Mouse (Mus musculus): ENCODE results near the gene Tmco5. TPM values are rescaled to one million over a fixed set of nuclear protein-coding genes. Genes with fewer than 3 reads are reported as not detected.

Gene Tmco5
- polyA plus RNA-seq, 1 experiment, result not detected

DNA sequence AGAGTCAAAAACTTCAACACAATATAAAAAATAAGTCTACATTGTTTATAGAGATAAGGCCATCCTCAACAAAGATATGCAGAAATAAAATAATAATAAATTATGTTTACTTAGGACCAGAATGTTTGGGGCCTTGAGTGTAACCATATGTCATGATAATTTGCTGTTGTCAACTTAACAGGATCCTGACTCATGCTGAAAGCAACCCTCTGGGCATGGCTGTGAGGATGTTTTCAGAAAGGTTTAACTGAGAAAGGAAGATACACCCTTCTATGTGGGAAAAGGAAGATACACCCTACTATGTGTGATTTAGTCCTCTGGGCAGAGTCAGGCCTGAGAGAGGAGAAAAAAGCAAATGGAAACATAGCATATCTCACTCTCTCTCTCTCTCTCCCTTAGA lies 56.3 kb downstream of the Tmco5 start:
- H3K4me1 ChIP-seq (replicated peaks; ENCODE audit: control insufficient read depth, insufficient read depth, low read length), result no peaks in the 10 kb centered on the region; the same call in 1 of the 2 replicates
- no peaks in the 10 kb centered on the region for H3K27me3 ChIP-seq (ENCODE audit: control insufficient read depth, insufficient read depth, low read length)
- no peak overlapping the region for H3K4me3 ChIP-seq (ENCODE audit: control insufficient read depth, insufficient read depth, low read length)
- no peaks in the 10 kb centered on the region for H3K36me3 ChIP-seq (ENCODE audit: control insufficient read depth, insufficient read depth, low read length)
- no peak for TF ChIP-seq CTCF (IDR thresholded peaks at IDR 0.05; ENCODE audit: borderline replicate concordance, control insufficient read depth, extremely low read depth, insufficient read depth, low read length, poor library complexity)
- no peak for TF ChIP-seq POLR2A (IDR thresholded peaks at IDR 0.05; ENCODE audit: control insufficient read depth, extremely low read depth, insufficient read depth, low read length, poor library complexity)
- DNase-seq, result no peak
- H3K27ac ChIP-seq (ENCODE audit: control insufficient read depth, insufficient read depth, low read length), result no peak overlapping the region

DNA sequence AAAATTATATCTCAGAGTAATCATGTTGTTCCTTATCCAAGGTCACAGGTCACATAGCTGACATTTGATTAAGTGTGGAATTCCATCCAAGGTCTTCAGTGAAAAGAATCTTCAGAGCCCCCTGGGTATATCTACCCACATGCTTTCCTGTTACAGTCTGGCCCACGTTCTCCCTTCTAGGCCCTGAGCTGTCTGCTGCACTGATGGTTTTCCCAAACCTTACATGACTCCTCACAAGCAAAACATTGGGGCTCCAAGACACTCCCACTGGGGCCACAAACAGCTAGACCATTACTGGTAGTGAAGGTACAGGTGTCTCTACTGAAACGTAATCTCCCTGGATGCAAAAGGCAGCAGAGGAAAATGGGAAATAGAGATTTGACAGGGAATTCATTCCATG lies 57.9 kb downstream of the Tmco5 start:
- Histone ChIP-seq H3K27me3 (ENCODE audit: control insufficient read depth, insufficient read depth, low read length) (no peaks in the 10 kb centered on the region), H3K4me3 (ENCODE audit: control insufficient read depth, insufficient read depth, low read length) (no peak overlapping the region), H3K36me3 (ENCODE audit: control insufficient read depth, insufficient read depth, low read length) (no peaks in the 10 kb centered on the region), H3K27ac (ENCODE audit: control insufficient read depth, insufficient read depth, low read length) (no peak overlapping the region), H3K4me1 (replicated peaks; ENCODE audit: control insufficient read depth, insufficient read depth, low read length) (no peaks in the 10 kb centered on the region; the same call in 1 of the 2 replicates)
- 83% methylated on average over 2 of the region's 2 CpGs for WGBS
- no peak for DNase-seq
- no peak for TF ChIP-seq CTCF (IDR thresholded peaks at IDR 0.05; ENCODE audit: borderline replicate concordance, control insufficient read depth, extremely low read depth, insufficient read depth, low read length, poor library complexity)
- TF ChIP-seq POLR2A (IDR thresholded peaks at IDR 0.05; ENCODE audit: control insufficient read depth, extremely low read depth, insufficient read depth, low read length, poor library complexity), result no peak

DNA sequence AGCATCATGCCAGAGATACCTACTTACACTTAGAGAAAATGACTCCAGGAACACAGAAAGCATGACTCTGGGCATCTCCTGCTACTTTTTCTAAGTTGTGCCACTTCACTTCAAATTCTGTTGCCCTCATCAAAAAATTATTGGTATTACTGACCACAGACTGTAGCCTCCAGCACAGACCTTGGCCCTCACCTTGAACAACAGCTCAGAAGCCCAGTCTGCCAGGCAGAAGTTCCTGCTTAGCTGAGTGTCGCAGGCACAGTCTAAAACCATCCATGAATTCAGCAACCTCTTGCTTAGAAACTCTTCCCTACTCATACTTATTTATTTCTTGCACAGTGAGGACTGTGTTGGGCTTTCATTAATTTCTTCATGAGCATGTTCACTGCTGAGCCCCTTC lies 58.7 kb downstream of the Tmco5 start:
- TF ChIP-seq POLR2A (IDR thresholded peaks at IDR 0.05; ENCODE audit: control insufficient read depth, extremely low read depth, insufficient read depth, low read length, poor library complexity), result no peak
- TF ChIP-seq CTCF (IDR thresholded peaks at IDR 0.05; ENCODE audit: borderline replicate concordance, control insufficient read depth, extremely low read depth, insufficient read depth, low read length, poor library complexity), result no peak
- 80% methylated on average over 1 of the region's 1 CpGs for WGBS
- Histone ChIP-seq H3K36me3 (ENCODE audit: control insufficient read depth, insufficient read depth, low read length) (no peaks in the 10 kb centered on the region), H3K27me3 (ENCODE audit: control insufficient read depth, insufficient read depth, low read length) (no peaks in the 10 kb centered on the region), H3K4me1 (replicated peaks; ENCODE audit: control insufficient read depth, insufficient read depth, low read length) (no peaks in the 10 kb centered on the region; the same call in 1 of the 2 replicates), H3K4me3 (ENCODE audit: control insufficient read depth, insufficient read depth, low read length) (no peak overlapping the region), H3K27ac (ENCODE audit: control insufficient read depth, insufficient read depth, low read length) (no peak overlapping the region)
- DNase-seq, result no peak

DNA sequence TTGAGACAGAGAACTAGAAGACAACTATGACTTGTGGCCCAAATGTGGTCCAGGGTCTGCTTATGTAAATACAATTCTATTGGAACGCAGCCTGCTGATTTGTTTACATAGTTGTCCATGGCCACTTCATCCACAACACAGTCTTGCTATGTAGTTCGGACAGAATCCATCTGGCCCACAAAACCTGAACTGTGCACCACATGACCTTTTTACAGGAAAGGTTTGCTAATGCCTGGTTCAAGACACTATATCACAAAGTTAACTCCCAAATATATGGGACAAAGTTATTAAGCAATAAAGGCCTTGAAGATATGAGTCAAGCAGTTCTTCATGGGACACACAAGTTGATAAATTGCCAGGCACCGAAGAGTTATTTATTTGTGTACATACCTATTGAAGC lies 63.3 kb downstream of the Tmco5 start:
- DNase-seq, result no peak
- no peaks in the 10 kb centered on the region for H3K4me1 ChIP-seq (replicated peaks; ENCODE audit: control insufficient read depth, insufficient read depth, low read length)
- no peak for TF ChIP-seq POLR2A (IDR thresholded peaks at IDR 0.05; ENCODE audit: control insufficient read depth, extremely low read depth, insufficient read depth, low read length, poor library complexity)
- no peak for TF ChIP-seq CTCF (IDR thresholded peaks at IDR 0.05; ENCODE audit: borderline replicate concordance, control insufficient read depth, extremely low read depth, insufficient read depth, low read length, poor library complexity)
- H3K4me3 ChIP-seq (ENCODE audit: control insufficient read depth, insufficient read depth, low read length), result no peak overlapping the region
- 98% methylated on average over 3 of the region's 3 CpGs for WGBS
- H3K27me3 ChIP-seq (ENCODE audit: control insufficient read depth, insufficient read depth, low read length), result no peaks in the 10 kb centered on the region
- H3K36me3 ChIP-seq (ENCODE audit: control insufficient read depth, insufficient read depth, low read length), result no peaks in the 10 kb centered on the region
- no peak overlapping the region for H3K27ac ChIP-seq (ENCODE audit: control insufficient read depth, insufficient read depth, low read length)

Other genes with a start within 250 kb of the Tmco5 start
- gene Spred1, start 242.7 kb downstream of the Tmco5 start, polyA plus RNA-seq (2012; rRNA removed), result 4.0 and 4.9 TPM in 2 replicates